Mouse (Mus musculus) ES-CJ7 (cell line): ENCODE data around the gene Bsdc1.
A peak's percentile ranks its signal among the peaks of the same experiment; 100 is the strongest.
"Not testable (repeated sequence)": the region's sequence is repeated elsewhere in the genome, so short reads cannot be mapped to it uniquely, and the experiment has no call there.

Experiments used
- DNase-seq: peaks from one replicate; pipeline ENCODE4 v3.0.0; 2011; ENCODE audit warnings: low read depth, low spot score

Bsdc1 gene

DNA sequence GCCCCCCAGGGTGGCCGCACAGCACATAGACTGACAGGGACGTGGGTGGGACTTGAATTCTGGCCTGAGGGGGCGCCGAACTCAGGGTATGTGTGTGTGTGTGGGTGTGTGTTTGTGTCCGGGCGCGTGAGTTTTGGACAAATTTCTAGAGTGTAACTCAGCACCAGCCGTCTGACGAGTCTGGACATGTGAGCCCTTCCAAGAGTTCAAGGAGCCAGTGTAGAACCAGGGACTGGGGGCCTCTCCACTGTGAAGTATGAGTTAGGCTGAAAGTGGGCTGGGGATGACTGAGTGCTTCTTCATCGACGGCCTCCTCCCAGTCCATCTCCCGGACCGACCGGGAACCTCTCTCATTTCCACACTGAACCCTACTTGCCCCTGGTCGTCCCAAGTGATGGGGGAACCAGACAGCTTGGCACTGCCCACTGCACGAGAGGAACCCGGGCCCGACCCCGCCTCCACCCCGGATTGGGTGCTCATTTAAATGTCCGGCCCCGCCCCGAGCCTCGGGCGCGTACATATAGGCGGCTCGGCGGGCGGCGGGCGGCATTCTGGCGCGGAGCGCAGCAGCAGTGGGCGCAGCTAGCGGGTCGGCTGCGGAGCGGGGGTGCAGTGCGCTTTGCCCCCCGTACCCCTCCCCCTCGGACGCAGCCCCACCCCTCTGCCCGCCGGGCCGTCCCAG, 51.8 kb downstream of the Bsdc1 start, which contains the start of gene Marcksl1:
Gene Marcksl1, plus strand, starts transcription at position 496 of the 682 bp plus-strand sequence.
- DNase-seq: peak; percentile 85

DNA sequence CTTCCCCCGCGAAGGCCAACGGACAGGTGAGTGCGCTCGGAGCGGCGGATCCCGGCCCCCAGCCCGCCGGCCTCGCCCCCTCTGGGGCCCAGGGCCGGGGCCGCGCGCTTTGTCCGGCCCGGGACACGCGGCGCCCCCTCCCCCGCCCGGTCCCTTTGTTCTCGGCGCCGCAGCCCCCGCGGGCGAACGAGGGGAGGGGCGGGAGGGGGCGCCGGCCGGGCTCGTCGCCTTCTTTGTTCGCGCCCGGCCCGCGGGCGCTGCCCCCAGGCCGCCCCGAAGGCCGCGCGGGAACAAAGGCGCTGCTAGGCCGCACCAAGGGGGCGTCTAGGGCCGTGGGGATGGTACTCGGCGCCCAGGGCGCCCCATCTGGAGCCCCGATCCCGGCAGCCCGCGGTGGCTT, 52.5 kb downstream of the Bsdc1 start:
- DNase-seq: no peak

DNA sequence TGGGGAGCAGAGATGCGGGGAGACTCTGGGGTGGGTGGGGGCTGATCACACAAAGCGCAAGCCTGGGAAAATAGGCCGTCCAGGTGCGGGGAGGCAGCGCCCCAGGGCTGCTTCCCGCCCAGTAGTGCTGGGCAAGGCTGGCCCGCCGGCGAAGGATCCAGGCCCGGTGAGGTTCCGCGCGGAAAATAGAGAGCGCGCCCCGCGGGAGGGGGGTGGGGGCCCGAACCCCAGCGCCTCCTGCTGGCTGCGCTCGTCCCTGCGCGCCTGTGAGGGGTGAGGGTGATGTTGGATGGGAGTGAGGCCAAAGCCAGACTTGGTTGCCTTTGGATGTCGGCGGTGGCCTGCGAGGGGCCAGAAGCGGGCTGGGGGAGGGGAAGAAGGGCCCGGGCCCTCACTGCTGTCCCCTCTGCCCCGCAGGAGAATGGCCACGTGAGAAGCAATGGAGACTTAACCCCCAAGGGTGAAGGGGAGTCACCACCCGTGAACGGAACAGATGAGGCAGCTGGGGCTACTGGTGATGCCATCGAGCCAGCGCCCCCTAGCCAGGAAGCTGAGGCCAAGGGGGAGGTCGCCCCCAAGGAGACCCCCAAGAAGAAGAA, 53.0 kb downstream of the Bsdc1 start:
- peak; percentile 71 for DNase-seq

DNA sequence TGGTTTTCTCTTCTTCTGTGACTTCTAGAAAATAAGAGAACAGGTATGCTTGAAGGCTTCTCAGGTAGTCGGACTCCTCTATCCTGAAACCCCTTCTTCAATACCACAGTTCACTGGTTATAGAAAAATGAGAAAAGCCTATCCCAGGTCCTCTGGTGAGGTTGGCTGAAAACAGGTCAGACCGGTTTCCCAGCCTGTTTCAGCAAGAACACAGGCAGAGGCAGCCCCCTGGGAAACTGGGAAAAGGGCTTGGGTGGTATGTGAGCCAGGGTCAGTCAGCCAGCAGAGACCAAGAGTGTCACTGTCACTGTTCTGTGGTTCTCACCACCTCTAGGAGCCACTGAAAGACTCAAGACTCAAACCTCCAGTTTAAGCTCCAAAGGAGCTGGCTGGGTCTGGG, 55.5 kb downstream of the Bsdc1 start:
- DNase-seq: no peak

DNA sequence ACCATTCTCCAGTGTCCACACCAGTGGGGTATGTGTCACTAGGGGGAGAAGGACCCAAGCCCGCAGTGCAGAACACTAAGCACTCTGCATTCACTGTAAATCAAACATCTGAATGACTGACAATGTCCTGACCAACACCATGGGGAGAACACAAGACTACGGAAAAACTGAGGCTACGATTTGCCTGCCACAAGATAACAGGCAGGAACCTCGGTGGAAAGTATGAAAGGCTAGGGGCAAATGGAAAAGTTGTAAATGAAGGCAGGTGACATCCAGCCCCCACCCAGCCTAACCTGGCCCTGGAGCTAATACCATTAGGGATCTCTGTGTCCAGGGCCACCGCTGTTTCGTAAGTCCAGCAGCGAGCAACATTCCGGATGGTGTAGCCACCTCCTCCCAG, 57.1 kb downstream of the Bsdc1 start:
- no peak for DNase-seq

DNA sequence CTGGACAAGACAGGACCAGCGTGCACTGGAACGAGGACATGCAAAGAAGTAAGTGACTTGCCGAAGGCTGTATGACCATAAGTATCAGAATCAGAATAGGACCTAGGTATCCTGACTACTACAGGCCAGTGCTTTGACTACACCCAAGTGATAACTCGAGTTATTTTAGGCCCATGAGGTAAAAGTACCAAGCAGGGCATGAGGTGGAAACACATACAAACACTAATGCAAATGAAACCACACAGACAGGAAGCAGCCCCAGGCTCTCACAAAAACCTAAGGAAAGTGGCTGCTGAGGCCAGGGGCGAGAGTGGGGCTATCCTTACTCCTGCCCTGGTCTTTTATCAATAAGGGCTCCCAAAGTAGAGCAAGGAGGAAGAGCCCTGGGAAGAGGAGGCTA, 64.0 kb downstream of the Bsdc1 start:
- DNase-seq: no peak

DNA sequence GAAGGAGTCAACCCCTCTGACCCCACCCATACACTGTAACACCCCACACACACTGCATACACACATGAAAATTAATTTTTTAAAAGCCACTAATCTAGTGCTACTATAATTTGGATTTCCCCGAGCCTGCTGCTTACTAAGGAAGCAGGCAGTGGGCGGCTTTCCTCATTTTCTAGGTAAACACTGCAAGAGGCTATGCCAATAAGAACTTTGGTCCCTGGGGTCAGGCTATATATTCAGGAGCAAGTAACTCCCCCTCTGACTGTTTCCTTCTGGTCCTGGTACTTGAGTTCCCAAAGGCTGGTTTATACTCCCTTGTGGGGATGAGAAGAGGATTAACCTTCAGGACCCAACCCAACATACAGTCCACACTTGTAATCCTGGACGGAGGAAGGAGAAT, 64.5 kb downstream of the Bsdc1 start:
- DNase-seq: no peak

DNA sequence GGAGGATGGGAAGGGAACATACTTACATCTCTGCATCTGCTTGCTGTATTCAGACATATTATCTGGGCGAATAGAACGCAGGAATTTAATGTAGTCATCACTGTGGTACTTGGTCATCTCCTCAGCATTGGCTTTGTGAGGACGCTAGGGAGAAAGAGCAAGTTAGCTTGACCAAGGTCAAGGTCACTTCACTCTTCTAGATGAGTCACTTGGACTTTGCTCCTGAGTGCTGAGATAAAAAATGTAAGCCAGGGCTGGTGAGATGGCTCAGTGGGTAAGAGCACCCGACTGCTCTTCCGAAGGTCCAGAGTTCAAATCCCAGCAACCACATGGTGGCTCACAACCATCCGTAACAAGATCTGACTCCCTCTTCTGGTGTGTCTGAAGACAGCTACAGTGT, 67.5 kb downstream of the Bsdc1 start:
- DNase-seq: not testable (repeated sequence)
